Mouse (Mus musculus) midbrain, embryonic 11.5 days (tissue): Measurements from ENCODE around the gene Ptprn2. TPM values are rescaled to one million over a fixed set of nuclear protein-coding genes. Genes with fewer than 3 reads are reported as not detected.

Experiments used
- ATAC-seq: fragments of 200-750 bp; cut with Nextera tagmentation; 2 replicates; pipeline ENCODE4 v1.8.0; 2017; ENCODE audit warnings: moderate TSS enrichment, moderate library complexity; ENCODE audit not compliant: low FRiP score
- DNase-seq: peaks from one replicate; pipeline ENCODE4 v3.0.0; 2015; ENCODE audit warnings: low spot score; ENCODE audit errors: missing footprints
- H3K27ac ChIP-seq: fragments of 300-500 bp; sonication (generic); 2 replicates; pipeline ENCODE4 v1.5.1; 2014; ENCODE audit warnings: low read depth, low read length
- H3K27me3 ChIP-seq: fragments of 300-500 bp; sonication (generic); 2 replicates; pipeline ENCODE4 v1.6.1; 2014; ENCODE audit warnings: mild to moderate bottlenecking, low read length, moderate library complexity, mixed read lengths; ENCODE audit not compliant: control insufficient read depth, insufficient read depth
- H3K36me3 ChIP-seq: fragments of 300-500 bp; sonication (generic); 2 replicates; pipeline ENCODE4 v1.6.1; 2014; ENCODE audit warnings: mild to moderate bottlenecking, low read length, moderate library complexity, mixed read lengths; ENCODE audit not compliant: control insufficient read depth, insufficient read depth
- H3K4me1 ChIP-seq: fragments of 300-500 bp; sonication (generic); 2 replicates; pipeline ENCODE4 v1.6.1; 2014; ENCODE audit warnings: low read length; ENCODE audit not compliant: control insufficient read depth, insufficient read depth
- H3K4me2 ChIP-seq: fragments of 300-500 bp; sonication (generic); 2 replicates; pipeline ENCODE4 v1.6.1; 2014; ENCODE audit warnings: mild to moderate bottlenecking, moderate library complexity
- H3K4me3 ChIP-seq: fragments of 300-500 bp; sonication (generic); 2 replicates; pipeline ENCODE4 v1.5.1; 2014; ENCODE audit warnings: low read depth, low read length
- H3K9ac ChIP-seq: fragments of 300-500 bp; sonication (generic); 2 replicates; pipeline ENCODE4 v1.6.1; 2014; ENCODE audit warnings: low read length
- H3K9me3 ChIP-seq: fragments of 300-500 bp; sonication (generic); 2 replicates; pipeline ENCODE4 v1.6.1; 2016; ENCODE audit warnings: low read length; ENCODE audit not compliant: control insufficient read depth
- WGBS: fragments of 180-500 bp; shearing (Covaris S2); extraction: QIAGEN DNeasy Blood & Tissue Kit; methylation state at CpG from one replicate; pipeline ENCODE4 v1.1.7; 2014; 5-methylcytosine and 5-hydroxymethylcytosine counted together
- polyA plus RNA-seq: library from polyadenylated mRNA; unstranded; fragments of >200 nt; fragmentation: Nextera tagmentation; extraction: Ambion mirVana; gene quantifications from 2 replicates; pipeline ENCODE4 v1.2.1, GENCODE M21; 2014

The Ptprn2 gene
- polyA plus RNA-seq, 1 experiment from 2014 or later, result 7.3 TPM

DNA sequence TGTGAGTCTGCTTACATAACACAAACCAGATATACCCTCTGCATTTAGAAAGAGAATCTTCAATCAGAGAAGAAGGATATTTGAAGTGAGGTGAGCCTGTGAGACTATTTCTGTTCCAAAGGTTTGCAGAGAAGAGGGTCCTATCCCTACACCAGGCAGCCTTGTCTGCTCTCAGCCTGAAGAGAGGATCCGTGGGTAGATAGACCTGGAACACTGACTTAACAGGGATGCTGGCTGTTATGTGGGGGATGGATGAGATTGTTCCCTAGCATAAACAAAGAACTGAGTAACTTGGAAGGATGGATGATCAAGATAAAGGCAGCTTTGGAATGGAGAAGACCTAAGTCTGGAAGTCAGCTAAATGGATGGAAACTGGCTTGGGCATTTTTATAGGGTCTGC is 294.9 kb downstream of the Ptprn2 start:
- WGBS, result 94% methylated on average over 1 of the region's 1 CpGs
- Histone ChIP-seq H3K4me2 (no peak overlapping the region), H3K4me1 (no peaks in the 10 kb centered on the region), H3K9ac (no peak overlapping the region), H3K27me3 (no peaks in the 10 kb centered on the region), H3K27ac (no peak overlapping the region), H3K36me3 (no peaks in the 10 kb centered on the region), H3K4me3 (no peak overlapping the region), H3K9me3 (no peaks in the 10 kb centered on the region)
- ATAC-seq, result no peak
- peak; percentile 8 for DNase-seq

DNA sequence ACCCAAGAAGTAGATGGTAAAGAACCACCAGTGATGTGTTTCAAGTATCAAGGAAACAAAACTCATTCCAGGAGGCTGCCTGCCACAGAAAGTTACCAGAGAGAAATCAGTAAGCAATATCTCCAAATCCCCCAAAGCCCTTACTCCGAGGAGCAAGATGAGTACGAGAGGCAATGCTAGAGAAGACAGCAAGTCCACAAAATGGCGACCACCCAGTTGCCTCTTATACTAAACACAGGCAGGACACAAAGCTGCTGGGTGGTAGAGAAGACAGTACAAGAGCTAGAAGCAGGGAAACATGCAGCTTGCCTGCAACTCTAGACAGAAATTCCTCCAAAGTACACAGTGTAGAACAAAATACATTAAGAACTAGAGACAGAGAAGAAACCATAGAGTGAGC is 300.2 kb downstream of the Ptprn2 start:
- Histone ChIP-seq H3K27me3 (no peaks in the 10 kb centered on the region), H3K36me3 (no peaks in the 10 kb centered on the region), H3K9ac (no peak overlapping the region), H3K27ac (no peak overlapping the region), H3K4me2 (no peak overlapping the region), H3K9me3 (no peaks in the 10 kb centered on the region), H3K4me3 (no peak overlapping the region), H3K4me1 (no peaks in the 10 kb centered on the region)
- peak; percentile 65 for DNase-seq
- WGBS, result 88% methylated on average over 3 of the region's 3 CpGs
- no peak for ATAC-seq

- Histone ChIP-seq H3K4me2 (no peak overlapping the region), H3K4me1 (no peaks in the 10 kb centered on the region), H3K27me3 (no peaks in the 10 kb centered on the region), H3K4me3 (no peak overlapping the region), H3K9ac (no peak overlapping the region), H3K27ac (no peak overlapping the region), H3K36me3 (no peaks in the 10 kb centered on the region), H3K9me3 (no peaks in the 10 kb centered on the region)
- DNase-seq (peak; percentile 67), ATAC-seq (no peak)
- WGBS, result 82% methylated on average over 3 of the region's 3 CpGs
These were observed 302.8 kb downstream of the Ptprn2 start for GRCm38 (mm10) chr12:116788346-116788745.

GRCm38 (mm10) chr12:116803331-116803730 is 317.8 kb downstream of the Ptprn2 start:
- Histone ChIP-seq H3K9ac (no peak overlapping the region), H3K4me2 (no peak overlapping the region), H3K36me3 (no peaks in the 10 kb centered on the region), H3K4me1 (no peaks in the 10 kb centered on the region), H3K27ac (no peak overlapping the region), H3K4me3 (no peak overlapping the region), H3K9me3 (no peaks in the 10 kb centered on the region), H3K27me3 (no peaks in the 10 kb centered on the region)
- ATAC-seq (no peak), DNase-seq (no peak)
- 88% methylated on average over 5 of the region's 5 CpGs for WGBS

GRCm38 (mm10) chr12:116804712-116805111 is 319.2 kb downstream of the Ptprn2 start:
- Histone ChIP-seq H3K27me3 (no peaks in the 10 kb centered on the region), H3K4me3 (no peak overlapping the region), H3K4me2 (no peak overlapping the region), H3K36me3 (no peaks in the 10 kb centered on the region), H3K4me1 (no peaks in the 10 kb centered on the region), H3K9ac (no peak overlapping the region), H3K9me3 (no peaks in the 10 kb centered on the region), H3K27ac (no peak overlapping the region)
- ATAC-seq, result no peak
- 75% methylated on average over 2 of the region's 2 CpGs for WGBS
- peak; percentile 28 for DNase-seq

GRCm38 (mm10) chr12:116805129-116805809 is 319.7 kb downstream of the Ptprn2 start:
- H3K4me3 ChIP-seq, result no peak overlapping the region
- no peaks in the 10 kb centered on the region for H3K9me3 ChIP-seq
- no peak overlapping the region for H3K9ac ChIP-seq
- H3K27ac ChIP-seq, result no peak overlapping the region
- H3K36me3 ChIP-seq, result no peaks in the 10 kb centered on the region
- 67% methylated on average over 2 of the region's 2 CpGs for WGBS
- DNase-seq (peak; percentile 53), ATAC-seq (no peak)
- H3K4me2 ChIP-seq, result no peak overlapping the region
- H3K4me1 ChIP-seq, result no peaks in the 10 kb centered on the region
- no peaks in the 10 kb centered on the region for H3K27me3 ChIP-seq

DNA sequence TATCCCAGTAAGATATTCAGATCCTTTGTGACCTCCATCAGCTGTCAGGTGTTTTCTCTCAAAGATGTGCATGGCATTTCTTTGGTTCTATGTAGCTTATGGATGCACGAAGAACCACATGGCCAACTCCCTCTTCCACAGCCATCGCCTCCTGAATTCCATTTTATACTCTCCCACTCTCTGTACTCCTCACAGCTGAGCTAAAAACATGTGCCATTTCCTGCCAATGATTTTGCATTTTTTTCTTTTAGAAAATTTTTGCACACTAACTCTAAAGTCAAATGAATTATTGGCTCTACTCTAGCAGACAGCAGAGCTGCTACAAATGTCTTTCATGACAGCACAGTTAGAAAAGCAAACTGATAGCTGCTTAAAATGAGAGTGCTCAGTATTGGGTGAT is 320.6 kb downstream of the Ptprn2 start:
- H3K9me3 ChIP-seq, result no peaks in the 10 kb centered on the region
- peak; percentile 57 for DNase-seq
- 95% methylated on average over 2 of the region's 2 CpGs for WGBS

GRCm38 (mm10) chr12:116813012-116813411 is 327.5 kb downstream of the Ptprn2 start:
- ATAC-seq, result no peak
- peak; percentile 57 for DNase-seq
- Histone ChIP-seq H3K9ac (no peak overlapping the region), H3K27me3 (no peaks in the 10 kb centered on the region), H3K4me2 (no peak overlapping the region), H3K4me1 (no peaks in the 10 kb centered on the region), H3K27ac (no peak overlapping the region), H3K36me3 (no peaks in the 10 kb centered on the region), H3K4me3 (no peak overlapping the region), H3K9me3 (no peaks in the 10 kb centered on the region)
- WGBS, result 81% methylated on average over 5 of the region's 5 CpGs

More for the DNA sequence above, 320.6 kb downstream of the Ptprn2 start:
- Histone ChIP-seq H3K9ac (no peak overlapping the region), H3K36me3 (no peaks in the 10 kb centered on the region), H3K27me3 (no peaks in the 10 kb centered on the region), H3K4me2 (no peak overlapping the region), H3K4me3 (no peak overlapping the region), H3K27ac (no peak overlapping the region), H3K4me1 (no peaks in the 10 kb centered on the region)
- ATAC-seq, result no peak

GRCm38 (mm10) chr12:116819836-116820235 is 334.3 kb downstream of the Ptprn2 start:
- Histone ChIP-seq H3K27me3 (no peaks in the 10 kb centered on the region), H3K27ac (no peak overlapping the region), H3K4me1 (no peaks in the 10 kb centered on the region), H3K9ac (no peak overlapping the region), H3K4me2 (no peak overlapping the region), H3K36me3 (no peaks in the 10 kb centered on the region), H3K4me3 (no peak overlapping the region), H3K9me3 (no peaks in the 10 kb centered on the region)
- ATAC-seq, result no peak
- 91% methylated on average over 2 of the region's 2 CpGs for WGBS
- peak; percentile 65 for DNase-seq
